Mouse (Mus musculus) intestine, postnatal 0 days (tissue): ENCODE data around the gene Cadps2. TPM values are rescaled to one million over a fixed set of nuclear protein-coding genes. Genes with fewer than 3 reads are reported as not detected.
A peak's percentile ranks its signal among the peaks of the same experiment; 100 is the strongest.

Experiments
- ATAC-seq: fragments of 200-750 bp; cut with Nextera tagmentation; 2 replicates; pipeline ENCODE4 v1.8.0; 2017; ENCODE audit warnings: mild to moderate bottlenecking, moderate TSS enrichment, moderate library complexity
- H3K27ac ChIP-seq: fragments of 300-500 bp; sonication (generic); 2 replicates; pipeline ENCODE4 v1.5.1; 2014; ENCODE audit warnings: mild to moderate bottlenecking, low read depth, low read length, moderate library complexity
- H3K27me3 ChIP-seq: fragments of 300-500 bp; sonication (generic); replicated peaks from 2 replicates; pipeline ENCODE4 v1.6.1; 2014; ENCODE audit warnings: low read length, mixed read lengths; ENCODE audit not compliant: control insufficient read depth, insufficient read depth
- H3K36me3 ChIP-seq: fragments of 300-500 bp; sonication (generic); 2 replicates; pipeline ENCODE4 v1.6.1; 2014; ENCODE audit warnings: mild to moderate bottlenecking, moderate library complexity; ENCODE audit not compliant: control insufficient read depth, insufficient read depth
- H3K4me1 ChIP-seq: fragments of 300-500 bp; sonication (generic); replicated peaks from 2 replicates; pipeline ENCODE4 v1.6.1; 2014; ENCODE audit warnings: antibody characterized with exemption, low read length, mixed read lengths; ENCODE audit not compliant: control insufficient read depth, insufficient read depth
- H3K4me2 ChIP-seq: fragments of 300-500 bp; sonication (generic); replicated peaks from 2 replicates; pipeline ENCODE4 v1.6.1; 2014; ENCODE audit warnings: low read depth, mild to moderate bottlenecking, moderate library complexity
- H3K4me3 ChIP-seq: fragments of 300-500 bp; sonication (generic); 2 replicates; pipeline ENCODE4 v1.5.1; 2014; ENCODE audit warnings: low read depth, low read length
- H3K9ac ChIP-seq: fragments of 300-500 bp; sonication (generic); 2 replicates; pipeline ENCODE4 v1.6.1; 2014; ENCODE audit warnings: mild to moderate bottlenecking, low read depth, low read length
- H3K9me3 ChIP-seq: fragments of 300-500 bp; sonication (generic); 2 replicates; pipeline ENCODE4 v1.6.1; 2016; ENCODE audit warnings: mixed run types; ENCODE audit not compliant: control insufficient read depth
- CTCF ChIP-seq: sonication (generic); IDR thresholded peaks from 2 replicates; pipeline ENCODE4 v1.5.1; 2016; ENCODE audit warnings: low read depth, mild to moderate bottlenecking, control low read depth, antibody characterized with exemption, moderate library complexity
- WGBS: fragments of 180-500 bp; shearing (Covaris S2); extraction: QIAGEN DNeasy Blood & Tissue Kit; methylation state at CpG from one replicate; pipeline ENCODE4 v1.1.7; 2014; 5-methylcytosine and 5-hydroxymethylcytosine counted together
- polyA plus RNA-seq: library from polyadenylated mRNA; unstranded; fragments of >200 nt; fragmentation: Nextera tagmentation; extraction: Ambion mirVana; gene quantifications from 2 replicates; pipeline ENCODE4 v1.2.1, GENCODE M21; 2015

Cadps2 gene
- polyA plus RNA-seq, 1 experiment from 2014 or later = 1.3 TPM

GRCm38 (mm10) chr6:23805333-23805732, 33.9 kb downstream of the Cadps2 start:
- Histone ChIP-seq H3K27me3 (no peaks in the 10 kb centered on the region), H3K27ac (no peak overlapping the region), H3K4me3 (no peak overlapping the region), H3K36me3 (no peaks in the 10 kb centered on the region), H3K4me1 (no peaks in the 10 kb centered on the region), H3K9ac (no peak overlapping the region), H3K4me2 (no peak overlapping the region), H3K9me3 (no peaks in the 10 kb centered on the region)
- 90% methylated on average over 7 of the region's 7 CpGs for WGBS
- TF ChIP-seq CTCF = no peak
- ATAC-seq = no peak

DNA sequence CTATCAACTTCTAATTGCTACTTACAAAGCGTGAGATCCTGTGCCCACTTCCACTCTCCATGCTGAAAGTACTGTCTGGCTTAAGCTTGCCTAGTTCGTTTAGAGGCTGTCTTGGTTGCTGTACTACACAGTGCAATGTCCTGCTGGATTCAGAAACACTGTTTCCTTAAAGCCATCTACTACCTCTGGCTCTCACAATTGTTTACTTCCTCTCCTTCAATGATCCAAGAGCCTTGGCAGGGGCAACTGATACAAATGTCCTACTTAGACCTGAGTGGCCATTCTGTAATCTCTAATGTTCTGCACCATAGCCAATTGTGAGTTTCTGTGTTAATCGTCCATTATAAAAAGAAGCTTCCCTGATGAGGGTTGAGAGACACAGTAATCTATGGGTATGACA, 47.4 kb downstream of the Cadps2 start:
- H3K27ac ChIP-seq = no peak overlapping the region
- no peak overlapping the region for H3K4me3 ChIP-seq
- no peak for ATAC-seq
- H3K36me3 ChIP-seq = no peaks in the 10 kb centered on the region
- H3K4me1 ChIP-seq = no peaks in the 10 kb centered on the region
- H3K27me3 ChIP-seq = no peaks in the 10 kb centered on the region
- H3K4me2 ChIP-seq = no peak overlapping the region
- 78% methylated on average over 3 of the region's 3 CpGs for WGBS
- no peak overlapping the region for H3K9ac ChIP-seq
- H3K9me3 ChIP-seq = no peaks in the 10 kb centered on the region
- TF ChIP-seq CTCF = no peak

DNA sequence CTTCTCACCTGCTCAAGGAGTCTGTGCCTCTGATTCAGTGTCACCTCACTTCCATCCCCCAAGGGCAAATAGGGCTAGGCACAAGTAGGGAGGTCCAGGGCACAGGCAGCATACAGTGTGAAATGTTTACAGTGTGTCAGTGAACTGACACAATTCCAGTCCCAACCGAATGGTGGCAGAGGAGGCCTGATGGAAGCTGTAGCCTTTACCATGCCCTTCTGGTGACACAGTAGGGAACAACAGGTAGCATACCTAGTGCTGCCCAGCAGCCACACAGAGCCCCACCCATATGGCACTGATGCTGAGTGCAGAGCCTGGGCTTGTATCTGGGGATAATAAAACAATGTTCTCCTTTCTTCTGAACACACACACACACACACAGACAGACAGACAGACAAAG, 61.6 kb downstream of the Cadps2 start:
- Histone ChIP-seq H3K9me3 (no peaks in the 10 kb centered on the region), H3K36me3 (no peaks in the 10 kb centered on the region), H3K27ac (no peak overlapping the region), H3K4me1 (no peaks in the 10 kb centered on the region), H3K9ac (no peak overlapping the region), H3K4me2 (no peak overlapping the region), H3K27me3 (no peaks in the 10 kb centered on the region), H3K4me3 (no peak overlapping the region)
- TF ChIP-seq CTCF = peak; percentile 59
- ATAC-seq = no peak
- WGBS = 35% methylated on average over 1 of the region's 1 CpGs

DNA sequence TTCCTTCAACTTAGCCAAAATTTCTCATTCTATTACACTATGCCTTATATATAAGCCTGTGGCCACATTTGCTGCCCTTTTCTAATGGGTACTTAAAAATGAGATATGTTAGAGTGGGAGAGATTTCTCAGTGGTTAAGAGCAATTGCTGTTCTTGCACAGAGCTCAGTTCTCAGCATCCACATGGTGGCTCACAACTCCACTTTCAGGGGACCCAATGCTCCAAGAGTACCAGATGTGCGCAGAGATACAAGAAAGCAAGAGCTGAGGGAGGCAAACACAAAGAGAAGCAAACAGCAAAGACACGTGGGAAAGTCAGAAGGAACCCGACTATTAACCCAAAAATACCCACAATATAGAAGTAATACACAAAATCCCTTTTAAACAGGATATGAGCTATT, 77.0 kb downstream of the Cadps2 start:
- WGBS = 53% methylated on average over 3 of the region's 3 CpGs
- H3K4me1 ChIP-seq = no peaks in the 10 kb centered on the region

DNA sequence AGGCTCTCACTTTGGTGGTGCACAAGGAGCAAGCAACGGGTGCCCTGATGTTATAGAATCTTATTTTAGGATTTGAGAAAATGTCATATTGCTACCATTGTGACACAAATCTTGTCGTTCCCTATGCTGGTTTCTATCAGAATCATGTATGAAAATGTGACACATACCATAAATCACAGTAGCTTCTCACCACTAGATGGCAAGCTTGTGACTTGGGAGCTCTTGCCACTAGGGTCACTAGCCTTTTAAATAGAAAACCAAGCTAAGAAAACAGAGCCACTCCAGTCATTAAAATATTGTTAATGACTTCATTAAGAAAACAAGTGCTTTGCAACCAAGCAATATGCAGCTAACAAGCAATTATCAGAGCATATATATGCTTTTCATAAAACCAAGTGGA, 81.0 kb downstream of the Cadps2 start:
- Histone ChIP-seq H3K9ac (no peak overlapping the region), H3K27ac (no peak overlapping the region), H3K4me1 (no peaks in the 10 kb centered on the region), H3K27me3 (no peaks in the 10 kb centered on the region), H3K36me3 (no peaks in the 10 kb centered on the region), H3K9me3 (no peaks in the 10 kb centered on the region), H3K4me3 (no peak overlapping the region), H3K4me2 (no peak overlapping the region)
- WGBS = 80% methylated on average over 2 of the region's 2 CpGs
- no peak for ATAC-seq
- peak; percentile 73 for TF ChIP-seq CTCF

More for the DNA sequence above, 77.0 kb downstream of the Cadps2 start:
- Histone ChIP-seq H3K9ac (no peak overlapping the region), H3K9me3 (no peaks in the 10 kb centered on the region), H3K4me2 (no peak overlapping the region), H3K36me3 (no peaks in the 10 kb centered on the region), H3K4me3 (no peak overlapping the region), H3K27ac (no peak overlapping the region), H3K27me3 (no peaks in the 10 kb centered on the region)
- TF ChIP-seq CTCF = peak; percentile 37; the same call in 1 of the 2 replicates
- ATAC-seq = no peak

GRCm38 (mm10) chr6:23748823-23749222, 90.4 kb downstream of the Cadps2 start:
- no peak for TF ChIP-seq CTCF
- Histone ChIP-seq H3K36me3 (no peaks in the 10 kb centered on the region), H3K4me3 (no peak overlapping the region), H3K9ac (no peak overlapping the region), H3K27me3 (no peaks in the 10 kb centered on the region), H3K27ac (no peak overlapping the region), H3K4me2 (no peak overlapping the region), H3K4me1 (no peaks in the 10 kb centered on the region), H3K9me3 (no peaks in the 10 kb centered on the region)
- no peak for ATAC-seq
- WGBS = 78% methylated on average over 5 of the region's 5 CpGs

- no peaks in the 10 kb centered on the region for H3K27me3 ChIP-seq
- no peaks in the 10 kb centered on the region for H3K9me3 ChIP-seq
- H3K4me3 ChIP-seq = no peak overlapping the region
- no peaks in the 10 kb centered on the region for H3K36me3 ChIP-seq
- no peak overlapping the region for H3K9ac ChIP-seq
- no peak overlapping the region for H3K4me2 ChIP-seq
- TF ChIP-seq CTCF = no peak
- ATAC-seq = no peak
- no peaks in the 10 kb centered on the region for H3K4me1 ChIP-seq
- 79% methylated on average over 5 of the region's 5 CpGs for WGBS
- H3K27ac ChIP-seq = no peak overlapping the region
Measured at GRCm38 (mm10) chr6:23740010-23740409, 99.2 kb downstream of the Cadps2 start.
